Mouse (Mus musculus) forebrain, postnatal 0 days (tissue): Measurements from ENCODE around the gene Dnttip2. TPM values are rescaled to one million over a fixed set of nuclear protein-coding genes. Genes with fewer than 3 reads are reported as not detected.

Source experiments
- ATAC-seq: fragments of 200-750 bp; cut with Nextera tagmentation; 2 replicates; pipeline ENCODE4 v1.8.0; 2017; ENCODE audit warnings: mild to moderate bottlenecking, moderate library complexity
- DNase-seq: peaks from one replicate; pipeline ENCODE4 v3.0.0-alpha.2; 2015
- H3K27ac ChIP-seq: fragments of 300-500 bp; sonication (generic); 2 replicates; pipeline ENCODE4 v1.5.1; 2014; ENCODE audit warnings: low read depth, mild to moderate bottlenecking, antibody characterized with exemption, low read length, moderate library complexity, mixed read lengths
- H3K27me3 ChIP-seq: fragments of 300-500 bp; sonication (generic); 2 replicates; pipeline ENCODE4 v1.6.1; 2014; ENCODE audit warnings: mild to moderate bottlenecking, low read length, mixed read lengths; ENCODE audit not compliant: insufficient read depth
- H3K36me3 ChIP-seq: fragments of 300-500 bp; sonication (generic); 2 replicates; pipeline ENCODE4 v1.6.1; 2014; ENCODE audit warnings: mild to moderate bottlenecking, moderate library complexity; ENCODE audit not compliant: insufficient read depth
- H3K4me1 ChIP-seq: fragments of 300-500 bp; sonication (generic); 2 replicates; pipeline ENCODE4 v1.6.1; 2014; ENCODE audit warnings: antibody characterized with exemption; ENCODE audit not compliant: insufficient read depth
- H3K4me2 ChIP-seq: fragments of 300-500 bp; sonication (generic); 2 replicates; pipeline ENCODE4 v1.6.1; 2014; ENCODE audit warnings: low read depth, mild to moderate bottlenecking, moderate library complexity
- H3K4me3 ChIP-seq: fragments of 300-500 bp; sonication (generic); 2 replicates; pipeline ENCODE4 v1.5.1; 2014; ENCODE audit warnings: low read depth, low read length, mixed read lengths
- H3K9ac ChIP-seq: fragments of 300-500 bp; sonication (generic); 2 replicates; pipeline ENCODE4 v1.6.1; 2014; ENCODE audit warnings: mild to moderate bottlenecking
- H3K9me3 ChIP-seq: fragments of 300-500 bp; sonication (generic); 2 replicates; pipeline ENCODE4 v1.6.1; 2016; ENCODE audit warnings: low read length
- CTCF ChIP-seq: sonication (generic); IDR thresholded peaks from 2 replicates; pipeline ENCODE4 v1.5.1; 2016; ENCODE audit warnings: antibody characterized with exemption, control low read depth, low read depth
- WGBS: fragments of 180-500 bp; shearing (Covaris S2); extraction: QIAGEN DNeasy Blood & Tissue Kit; methylation state at CpG from one replicate; pipeline ENCODE4 v1.1.7; 2014; 5-methylcytosine and 5-hydroxymethylcytosine counted together
- polyA plus RNA-seq: library from polyadenylated mRNA; unstranded; fragments of >200 nt; fragmentation: Nextera tagmentation; extraction: Ambion mirVana; gene quantifications from 2 replicates; pipeline ENCODE4 v1.2.1, GENCODE M21; 2015
- total RNA-seq: library from RNA; depleted of rRNA; stranded (reverse); fragments of >200 nt; gene quantifications from 2 replicates; pipeline ENCODE4 v1.2.3, GENCODE M21; 2014

The Dnttip2 gene
- total and polyA plus RNA-seq, 2 experiments from 2014 or later, result 23.9 to 50.2 TPM

DNA sequence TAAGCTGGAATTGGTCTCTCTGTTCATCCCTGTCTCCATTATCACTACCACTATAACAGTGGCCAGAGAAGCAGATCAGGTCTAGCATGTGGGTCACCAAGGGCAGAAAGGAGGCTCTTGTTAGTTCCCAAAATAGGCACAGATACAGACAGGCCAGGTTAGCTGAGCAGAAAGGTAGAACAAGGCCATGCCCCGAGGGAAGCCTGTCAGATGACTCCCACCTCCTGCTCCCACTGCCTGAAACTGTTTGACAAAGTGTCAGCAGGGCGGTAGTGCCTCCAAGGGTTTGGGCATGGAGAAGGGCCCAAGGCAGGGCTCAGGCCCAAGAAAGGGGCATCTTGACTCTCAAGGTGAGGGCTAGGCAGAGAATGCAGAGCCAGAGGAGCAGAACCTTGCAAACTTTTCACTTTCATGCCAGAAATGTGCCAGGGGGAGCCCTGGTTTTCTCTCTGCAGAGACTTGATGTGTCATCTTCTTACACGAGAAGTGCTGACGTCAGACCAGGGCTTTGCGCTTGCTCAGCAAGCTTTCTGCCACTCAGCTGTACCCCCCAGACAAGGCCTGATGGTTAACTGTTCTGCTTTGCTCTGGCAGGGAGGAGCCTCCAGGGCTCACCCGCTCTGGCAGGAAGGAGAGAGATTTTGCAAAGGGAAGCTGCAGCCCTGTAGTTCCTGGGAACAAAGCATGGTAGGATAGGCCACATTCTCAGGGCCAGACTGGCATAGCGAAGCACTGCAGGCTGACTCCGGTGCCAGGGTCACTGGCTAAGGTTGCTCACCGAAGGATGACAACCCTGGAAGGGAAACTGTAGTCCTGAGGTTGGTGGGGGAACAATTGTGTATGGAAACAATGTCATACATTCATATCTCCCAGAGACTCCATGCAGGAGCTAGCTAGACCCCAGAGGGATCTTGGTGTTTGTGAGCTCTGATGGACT, 27.1 kb downstream of the Dnttip2 start:
- no peaks in the 10 kb centered on the region for H3K36me3 ChIP-seq
- H3K27me3 ChIP-seq, result no peaks in the 10 kb centered on the region
- WGBS, result 67% methylated on average over 9 of the region's 9 CpGs
- H3K9me3 ChIP-seq, result no peaks in the 10 kb centered on the region
- H3K9ac ChIP-seq, result no peak overlapping the region
- no peak overlapping the region for H3K4me2 ChIP-seq
- ATAC-seq (peak; percentile 87), DNase-seq (peak; percentile 63)
- 0 out of 2 replicates have a peak overlapping the region, but pooled peaks have one; percentile 41 for H3K27ac ChIP-seq
- no peak overlapping the region for H3K4me3 ChIP-seq
- TF ChIP-seq CTCF, result no peak
- no peaks in the 10 kb centered on the region for H3K4me1 ChIP-seq

DNA sequence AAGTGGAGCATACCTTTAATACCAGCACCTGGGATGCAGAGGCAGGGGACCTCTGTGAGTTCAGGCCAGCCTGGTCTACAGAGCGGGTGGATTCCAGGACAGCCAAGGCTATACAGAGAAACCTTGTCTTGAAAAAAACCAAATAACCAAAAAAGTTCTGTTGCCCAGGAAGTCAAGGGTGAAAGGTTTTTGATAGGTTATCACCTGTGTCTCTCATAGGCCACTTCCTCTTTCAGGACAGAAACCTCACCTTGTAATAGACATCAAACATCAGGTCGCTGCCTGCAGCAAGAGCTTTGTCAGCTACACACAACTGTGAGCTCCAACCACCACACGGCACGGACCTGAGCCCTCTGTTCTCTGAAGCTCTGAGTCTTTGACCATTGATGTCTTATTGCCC, 30.4 kb downstream of the Dnttip2 start:
- no peaks in the 10 kb centered on the region for H3K27me3 ChIP-seq
- H3K27ac ChIP-seq, result no peak overlapping the region
- DNase-seq (no peak), ATAC-seq (no peak)
- H3K4me1 ChIP-seq, result no peaks in the 10 kb centered on the region
- 87% methylated on average over 4 of the region's 4 CpGs for WGBS
- no peak overlapping the region for H3K9ac ChIP-seq
- no peaks in the 10 kb centered on the region for H3K36me3 ChIP-seq
- no peaks in the 10 kb centered on the region for H3K9me3 ChIP-seq
- TF ChIP-seq CTCF, result no peak
- no peak overlapping the region for H3K4me3 ChIP-seq
- H3K4me2 ChIP-seq, result no peak overlapping the region

DNA sequence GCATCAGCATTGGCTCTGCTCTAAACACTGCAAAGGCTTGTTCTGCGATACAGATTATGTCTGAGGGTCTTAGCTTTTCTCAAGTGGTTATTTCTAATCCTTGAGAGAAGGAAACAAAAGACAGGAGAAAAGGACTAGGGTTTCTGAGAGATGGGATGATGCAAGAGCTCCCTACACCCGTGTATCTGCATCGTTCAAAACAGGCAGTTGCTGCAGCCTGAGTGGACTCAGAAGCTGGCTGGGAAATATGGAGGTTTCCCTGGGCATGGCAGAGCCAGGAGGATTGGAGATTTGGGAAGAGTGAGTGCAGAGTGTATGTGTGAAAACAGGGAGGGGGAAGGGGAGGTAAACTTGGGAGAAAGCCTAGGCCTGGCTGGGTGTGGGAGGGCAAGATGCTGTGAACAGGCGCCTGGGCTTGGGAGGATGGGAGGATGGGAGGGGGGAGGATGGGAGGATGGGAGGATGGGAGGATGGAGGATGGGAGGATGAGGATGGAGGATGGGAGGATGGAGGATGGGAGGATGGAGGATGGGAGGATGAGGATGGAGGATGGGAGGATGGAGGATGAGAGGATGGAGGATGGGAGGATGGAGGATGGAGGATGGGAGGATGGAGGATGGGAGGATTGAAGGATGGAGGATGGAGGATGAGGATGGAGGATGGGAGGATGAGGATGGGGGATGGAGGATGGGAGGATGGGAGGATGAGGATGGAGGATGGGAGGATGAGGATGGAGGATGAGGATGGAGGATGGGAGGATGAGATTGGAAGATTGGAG, 33.9 kb downstream of the Dnttip2 start:
- WGBS, result 41% methylated on average over 4 of the region's 4 CpGs
- ATAC-seq, result peak; percentile 16; the same call in 1 of the 2 replicates

DNA sequence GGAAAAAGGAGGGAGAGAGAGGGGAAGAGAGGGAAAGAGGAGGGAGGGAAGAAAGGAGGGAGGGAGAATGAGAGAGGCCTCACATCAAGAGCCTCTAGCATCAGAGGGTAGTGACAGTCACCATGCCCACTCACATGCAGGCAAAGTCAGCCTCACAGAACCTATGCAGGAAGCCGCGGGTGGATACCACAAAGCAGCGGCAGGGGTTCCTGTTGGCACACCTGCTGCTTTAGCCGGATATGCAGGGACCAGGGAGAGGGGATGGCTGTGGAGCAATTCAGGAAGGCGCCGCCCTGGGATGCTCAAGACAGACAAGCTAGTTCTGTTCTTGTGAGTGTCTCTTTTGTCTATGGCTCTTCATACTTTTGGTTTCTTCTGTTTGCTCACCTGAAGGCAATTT, 34.8 kb downstream of the Dnttip2 start:
- no peak overlapping the region for H3K9ac ChIP-seq
- no peaks in the 10 kb centered on the region for H3K27me3 ChIP-seq
- DNase-seq (no peak), ATAC-seq (no peak)
- H3K4me1 ChIP-seq, result no peaks in the 10 kb centered on the region
- H3K9me3 ChIP-seq, result no peaks in the 10 kb centered on the region
- no peak for TF ChIP-seq CTCF
- H3K4me2 ChIP-seq, result no peak overlapping the region
- H3K4me3 ChIP-seq, result no peak overlapping the region
- no peaks in the 10 kb centered on the region for H3K36me3 ChIP-seq
- WGBS, result 35% methylated on average over 6 of the region's 6 CpGs
- H3K27ac ChIP-seq, result no peak overlapping the region

More for the DNA sequence above, 33.9 kb downstream of the Dnttip2 start:
- Histone ChIP-seq H3K9me3 (no peaks in the 10 kb centered on the region), H3K4me1 (no peaks in the 10 kb centered on the region), H3K9ac (0 out of 2 replicates have a peak overlapping the region, but pooled peaks have one; percentile 10), H3K36me3 (no peaks in the 10 kb centered on the region), H3K27ac (no peak overlapping the region), H3K4me2 (no peak overlapping the region), H3K27me3 (no peaks in the 10 kb centered on the region), H3K4me3 (no peak overlapping the region)
- no peak for DNase-seq
- no peak for TF ChIP-seq CTCF

DNA sequence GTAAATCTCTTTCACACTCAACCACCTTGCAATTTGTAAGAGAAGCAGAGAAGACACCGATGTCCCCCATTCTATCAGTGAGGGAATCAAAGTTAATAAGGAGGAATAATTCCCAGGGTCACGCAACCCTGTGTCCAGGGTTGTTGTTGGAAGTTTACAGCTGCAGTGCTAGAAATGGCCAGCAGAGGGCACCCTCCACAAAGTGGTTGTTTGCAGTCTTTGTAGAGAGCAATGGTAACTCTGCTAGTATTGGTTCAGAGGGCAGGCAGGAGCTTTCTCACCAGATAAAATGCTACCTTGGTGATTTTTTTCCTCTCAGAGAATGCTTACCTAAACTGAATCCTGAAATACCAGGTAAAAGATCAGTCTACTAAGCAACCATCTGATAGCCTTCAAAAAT, 37.9 kb downstream of the Dnttip2 start:
- no peaks in the 10 kb centered on the region for H3K36me3 ChIP-seq
- ATAC-seq, result peak; percentile 53; the same call in 1 of the 2 replicates

DNA sequence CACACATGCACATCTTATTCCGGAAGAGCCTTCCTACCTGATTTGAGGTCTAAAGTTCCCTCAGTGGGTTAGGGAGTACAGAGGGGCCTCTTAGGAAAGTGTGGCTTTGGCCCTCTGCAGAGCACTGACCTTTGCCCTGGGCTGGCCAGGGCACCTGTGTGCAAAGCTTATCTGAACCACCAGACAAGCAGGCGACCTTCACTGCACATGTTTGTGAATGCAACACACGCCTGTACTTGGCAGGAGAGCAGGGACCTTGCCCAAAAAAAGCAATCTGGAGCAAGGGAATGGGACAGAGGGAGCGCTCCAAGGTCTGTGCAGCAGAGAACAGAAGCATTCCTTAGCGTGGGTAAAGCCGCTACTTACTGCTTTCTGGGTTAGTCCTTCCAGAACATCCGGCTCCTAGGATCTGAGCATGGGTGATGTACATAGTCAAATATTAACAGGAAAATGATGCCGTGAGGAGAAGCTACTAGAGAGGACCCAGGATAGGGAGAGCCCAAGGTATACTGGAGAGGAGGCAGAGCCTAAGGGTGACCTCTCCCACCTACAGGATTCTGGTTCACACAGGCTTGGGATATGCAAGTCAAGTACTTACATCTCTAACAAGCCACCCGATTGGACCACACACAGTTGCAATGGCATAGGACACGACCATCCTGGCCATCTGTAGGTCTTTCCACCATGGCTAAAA, 38.9 kb downstream of the Dnttip2 start:
- H3K4me3 ChIP-seq, result no peak overlapping the region
- no peaks in the 10 kb centered on the region for H3K27me3 ChIP-seq
- TF ChIP-seq CTCF, result no peak
- no peak overlapping the region for H3K27ac ChIP-seq
- 78% methylated on average over 10 of the region's 10 CpGs for WGBS
- H3K9ac ChIP-seq, result no peak overlapping the region
- H3K36me3 ChIP-seq, result no peaks in the 10 kb centered on the region
- ATAC-seq (no peak), DNase-seq (no peak)
- no peak overlapping the region for H3K4me2 ChIP-seq
- H3K4me1 ChIP-seq, result no peaks in the 10 kb centered on the region
- H3K9me3 ChIP-seq, result no peaks in the 10 kb centered on the region

More for the DNA sequence above, 37.9 kb downstream of the Dnttip2 start:
- Histone ChIP-seq H3K27ac (no peak overlapping the region), H3K4me3 (no peak overlapping the region), H3K9ac (no peak overlapping the region), H3K4me2 (no peak overlapping the region), H3K9me3 (no peaks in the 10 kb centered on the region), H3K27me3 (no peaks in the 10 kb centered on the region), H3K4me1 (no peaks in the 10 kb centered on the region)
- peak; percentile 84 for DNase-seq
- peak; percentile 96 for TF ChIP-seq CTCF
- 12% methylated on average over 2 of the region's 2 CpGs for WGBS
